16 mouse cellular contexts compared by ENCODE assay signal in genomic region chr15:8797015-8797414, GRCm38 (mm10).
DNase-seq lines count a peak whose midpoint lies in the region; TF ChIP-seq lines count a peak whose summit lies in the region.
"Had no signal": no experiment of that assay in that cellular context is flagged by ENCODE, and none has a peak within 500 bp of the region (broad histone marks: within the 10 kb centered on the region; RNA-seq: fewer than 3 reads in every experiment).

No protein-coding gene starts in this region.

- peak; percentile 27; the same call in 1 of the 2 replicates for TF ChIP-seq CTCF in gastrocnemius, adult 2 months (IDR thresholded peaks at IDR 0.05)
- TF ChIP-seq CTCF in left cerebral cortex, adult 2 months (IDR thresholded peaks at IDR 0.05), result peak; percentile 50

- intact Hi-C loops in gastrocnemius, adult 2 months (cut with DNase I), result loop anchor here (10.0 kb wide), 1 partner anchor 88 kb away; no protein-coding TSS in a partner anchor
- intact Hi-C loops in left cerebral cortex, adult 2 months (cut with DNase I), result loop anchor here (5.0 kb wide), 1 partner anchor 85 kb away; no protein-coding TSS in a partner anchor
- intact Hi-C loops in left cerebral cortex, postnatal 4 days (cut with DNase I), result no loop called here

- DNase-seq in gastrocnemius, adult 2 months, result no peak
- DNase-seq in gastrocnemius, postnatal 25 days, result no peak
- DNase-seq in left cerebral cortex, adult 2 months (ENCODE audit: extremely low spot score in 1 of 2, low spot score in 2 of 2), result no peak
- DNase-seq in left cerebral cortex, postnatal 4 days, result no peak
- DNase-seq in 3T3-L1 (ENCODE audit: low read depth, low spot score), result peak; percentile 46
- peak; percentile 22 for DNase-seq in brain, adult 2 months (ENCODE audit: low read depth, low spot score)
- DNase-seq in urinary bladder, postnatal 25 days (ENCODE audit: low spot score), result no peak
- DNase-seq in layer of hippocampus, postnatal 36 days, result no peak
- DNase-seq: cerebellum, adult 8-10 months; embryo, embryonic 11 days; gastrocnemius, postnatal 10 days had no signal

- no peak overlapping the region for H3K27ac ChIP-seq in gastrocnemius, adult 2 months
- no peak overlapping the region for H3K27ac ChIP-seq in left cerebral cortex, adult 2 months
- H3K27ac ChIP-seq: forebrain, embryonic 15.5 days; limb, embryonic 12.5 days; lung, embryonic 15.5 days had no signal

- no peak overlapping the region for H3K4me3 ChIP-seq in gastrocnemius, adult 2 months
- no peak overlapping the region for H3K4me3 ChIP-seq in left cerebral cortex, adult 2 months
- H3K4me3 ChIP-seq: forebrain, embryonic 15.5 days; heart, embryonic 12.5 days; limb, embryonic 12.5 days; lung, embryonic 15.5 days; myocyte had no signal

Comparison
In these comparisons a context has a peak if more than half of its experiments do, and no peak if none do; other contexts are left out.
1. DNase-seq: peak in 3T3-L1 (single experiment) and brain, adult 2 months (single experiment); none in gastrocnemius, adult 2 months (single experiment), gastrocnemius, postnatal 25 days (single experiment), left cerebral cortex, adult 2 months (0 of 2), left cerebral cortex, postnatal 4 days (single experiment), urinary bladder, postnatal 25 days (single experiment) and layer of hippocampus, postnatal 36 days (0 of 2).